Mouse (Mus musculus) thymus, postnatal 36 days (tissue): Measurements from ENCODE around the gene Ilkap.

Experiments
- DNase-seq, 2 experiments: peaks; one replicate each; pipeline ENCODE4 v3.0.0; 2022; ENCODE audit warnings: mixed read lengths in 2 of 2

Gene Ilkap

DNA sequence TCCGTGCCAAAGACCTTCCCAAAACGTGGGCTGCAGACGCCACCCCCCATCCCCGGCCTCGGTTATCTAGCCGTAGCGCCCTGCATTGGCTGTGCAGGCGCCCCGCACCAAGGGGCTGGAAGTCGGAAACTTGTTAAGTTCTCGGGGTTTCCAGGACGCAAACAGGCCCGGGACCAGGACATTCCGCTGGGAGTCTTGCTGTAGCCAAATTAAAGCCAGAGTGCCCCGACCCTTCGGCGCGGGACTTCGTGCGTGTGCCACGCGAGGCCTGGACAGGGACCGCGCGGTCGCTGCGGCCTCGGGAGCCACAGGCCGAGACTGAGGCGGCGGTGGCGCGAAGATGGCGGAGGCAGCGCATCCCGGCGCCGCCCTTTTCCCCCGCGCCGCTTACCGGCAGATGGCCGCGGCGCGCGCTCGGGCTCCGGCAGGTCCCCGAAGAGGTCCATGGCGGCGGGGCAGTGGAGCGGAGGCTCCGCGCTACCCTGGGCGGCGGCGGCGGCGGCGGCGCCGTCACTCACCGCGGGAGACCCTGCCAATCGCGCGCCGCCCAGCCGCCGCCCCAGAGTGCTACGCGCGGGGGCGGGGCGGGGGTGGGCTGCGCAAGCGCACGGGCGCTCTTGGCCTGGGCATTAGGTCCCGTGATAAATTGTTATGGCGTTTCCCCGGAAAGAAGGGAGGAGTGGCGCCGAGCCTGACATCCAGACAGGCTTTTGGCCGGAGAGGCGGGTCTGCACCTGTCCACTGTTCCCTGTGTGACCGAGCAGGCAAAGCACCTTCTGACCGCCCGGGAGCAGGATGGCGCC lies at the start of gene Ilkap:
TSS of gene Ilkap (minus strand) at position 556 of the 803 bp plus-strand sequence.
- DNase-seq: peak; percentile 73 to 83

DNA sequence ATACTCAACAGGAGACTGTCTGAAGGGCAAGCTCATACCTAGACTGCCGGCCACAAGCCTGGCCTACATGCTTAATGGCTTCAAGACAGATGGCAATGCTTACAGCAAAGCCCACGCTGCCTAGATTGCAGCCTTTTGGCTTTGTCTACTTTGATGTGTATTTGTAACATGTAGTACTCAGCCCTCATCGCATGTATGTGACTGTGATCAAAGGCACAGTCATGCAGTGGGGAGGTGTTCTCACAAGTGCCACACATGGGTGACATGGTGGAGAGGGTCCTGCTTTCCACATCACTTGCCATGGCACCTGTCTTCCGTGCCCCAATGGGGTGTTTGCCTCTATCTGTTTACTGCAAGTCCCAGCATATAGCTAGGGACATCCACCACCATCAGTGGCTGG lies 47.9 kb upstream of the Ilkap start:
- no peak for DNase-seq

GRCm38 (mm10) chr1:91446060-91446459 lies 47.4 kb upstream of the Ilkap start:
- no peak for DNase-seq

- DNase-seq: no peak
These were observed 46.5 kb upstream of the Ilkap start for GRCm38 (mm10) chr1:91444841-91445830.

DNA sequence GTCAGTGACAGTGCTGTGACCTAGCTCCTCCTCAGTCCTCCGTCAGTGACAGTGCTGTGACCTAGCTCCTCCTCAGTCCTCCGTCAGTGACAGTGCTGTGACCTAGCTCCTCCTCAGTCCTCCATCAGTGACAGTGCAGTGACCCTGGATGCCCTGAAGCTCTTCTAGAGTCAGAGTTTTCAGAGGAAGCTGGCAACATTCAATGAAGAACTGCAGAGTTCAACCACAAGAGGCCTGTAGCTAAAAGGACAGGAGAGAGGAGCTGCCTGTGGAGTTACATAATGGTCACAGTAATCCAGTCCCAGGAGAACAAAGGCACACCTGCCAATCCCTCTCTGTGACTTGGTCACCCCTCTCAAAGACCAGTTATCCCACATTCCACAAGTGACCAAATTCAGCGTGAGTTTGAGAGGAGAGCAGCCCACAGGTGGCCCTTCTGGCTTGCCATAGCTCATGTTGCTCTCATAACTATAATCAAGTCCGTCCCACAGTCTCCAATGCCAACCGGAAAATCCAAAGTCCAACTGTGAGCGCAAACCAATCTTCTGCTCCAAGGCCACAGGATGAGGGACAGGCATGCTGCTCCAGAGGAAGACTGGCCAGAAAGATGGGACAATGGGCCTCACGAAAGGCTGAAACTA lies 43.9 kb upstream of the Ilkap start:
- no peak for DNase-seq

DNA sequence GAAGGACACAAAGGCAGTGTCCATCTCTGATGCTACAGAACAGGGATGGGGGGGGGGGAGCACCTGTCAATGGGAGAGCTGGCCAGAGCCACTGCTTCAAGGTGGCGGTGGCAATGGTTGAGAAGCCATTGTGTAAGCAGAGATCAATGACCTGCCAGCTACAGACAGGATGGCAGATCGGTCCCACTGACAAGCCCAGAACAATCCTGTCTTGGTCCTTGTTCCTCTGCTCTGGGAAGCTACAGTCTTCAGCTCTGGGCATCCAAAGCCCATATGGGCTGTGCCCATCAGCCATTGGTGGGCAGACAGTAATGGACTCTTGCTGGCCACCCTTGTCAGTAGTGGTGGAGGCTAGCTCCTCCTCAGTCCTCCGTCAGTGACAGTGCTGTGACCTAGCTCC lies 43.2 kb upstream of the Ilkap start:
- no peak for DNase-seq

GRCm38 (mm10) chr1:91439776-91440175 lies 41.2 kb upstream of the Ilkap start:
- no peak for DNase-seq

DNA sequence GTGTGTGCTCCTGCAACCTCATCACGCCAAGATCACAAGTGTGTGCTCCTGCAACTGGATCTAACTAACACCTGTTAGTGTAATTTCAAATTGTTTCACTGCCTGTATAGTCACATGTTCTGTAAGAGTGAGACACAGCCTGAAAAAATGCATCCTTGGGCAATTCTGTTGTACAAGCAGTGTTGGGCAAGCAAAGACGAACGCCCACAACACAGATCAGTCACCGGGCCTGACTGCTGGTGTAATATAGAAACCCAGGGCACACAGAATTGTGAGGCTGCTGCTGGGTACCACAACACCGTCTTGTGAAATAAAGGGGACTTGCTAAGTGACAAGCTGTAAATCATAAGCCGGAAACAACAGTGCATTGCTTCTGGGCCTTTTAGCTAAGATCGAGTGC lies 39.0 kb upstream of the Ilkap start:
- no peak for DNase-seq

DNA sequence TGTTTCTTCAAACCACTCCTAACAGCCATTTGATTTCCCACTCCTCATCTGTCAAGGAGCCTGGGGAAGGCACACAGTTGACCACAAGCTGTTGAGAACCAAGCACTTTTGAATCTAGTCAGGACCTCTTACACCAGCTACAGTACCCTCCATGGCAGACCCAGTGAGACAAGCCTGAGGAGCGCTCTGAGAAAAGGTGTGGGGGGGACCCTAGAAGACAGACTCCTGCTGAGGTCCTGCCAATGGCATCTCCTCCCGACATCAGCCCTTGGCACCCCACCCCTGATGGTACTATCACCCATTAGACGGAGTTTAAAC lies 38.4 kb upstream of the Ilkap start:
- DNase-seq: no peak

GRCm38 (mm10) chr1:91436380-91437082 lies 37.9 kb upstream of the Ilkap start:
- no peak for DNase-seq

GRCm38 (mm10) chr1:91435606-91436130 lies 37.1 kb upstream of the Ilkap start:
- DNase-seq: no peak

DNA sequence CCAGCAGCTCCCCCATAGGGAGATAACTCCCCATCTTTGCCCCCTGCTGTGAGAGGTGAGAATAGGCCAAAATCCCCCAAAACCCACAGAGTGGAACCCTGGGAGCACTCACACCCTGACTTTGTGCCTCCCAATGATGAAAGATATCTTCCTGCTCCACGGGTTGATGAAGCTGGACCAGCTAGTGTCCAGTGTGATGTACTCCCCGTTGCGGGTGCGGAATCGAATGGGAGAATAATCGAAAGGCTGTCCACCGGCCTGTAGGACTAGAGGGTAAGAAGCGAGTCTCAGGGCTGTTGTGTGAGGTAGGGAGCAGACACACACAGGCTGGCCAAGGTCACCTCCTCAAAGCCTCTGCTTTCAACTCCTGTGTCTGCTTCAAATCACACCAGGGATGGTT lies 36.3 kb upstream of the Ilkap start:
- DNase-seq: no peak

- DNase-seq: no peak
These were observed 32.1 kb upstream of the Ilkap start for GRCm38 (mm10) chr1:91430761-91431160.

DNA sequence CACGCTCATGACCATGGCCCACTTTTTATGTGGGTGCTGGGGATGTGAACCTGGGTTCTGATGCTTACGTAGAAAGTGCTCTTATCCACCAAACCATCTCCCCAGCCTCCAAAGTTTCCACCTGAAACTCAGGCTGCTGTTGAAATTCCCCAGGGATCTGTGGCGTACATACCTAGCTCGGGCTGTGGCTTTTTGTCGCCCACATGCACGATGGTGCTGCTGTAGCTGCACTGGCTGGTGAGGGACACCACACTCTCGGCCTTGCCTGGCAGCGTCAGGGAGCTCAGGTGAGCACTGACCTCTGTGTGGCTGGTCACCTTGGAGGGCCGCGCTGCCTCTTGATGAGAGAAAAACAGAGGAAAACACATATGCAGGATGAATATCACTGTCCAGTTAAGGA lies 30.6 kb upstream of the Ilkap start:
- DNase-seq: no peak

- DNase-seq: peak; percentile 75 to 79
These were observed 30.0 kb upstream of the Ilkap start for GRCm38 (mm10) chr1:91428614-91429013.

DNA sequence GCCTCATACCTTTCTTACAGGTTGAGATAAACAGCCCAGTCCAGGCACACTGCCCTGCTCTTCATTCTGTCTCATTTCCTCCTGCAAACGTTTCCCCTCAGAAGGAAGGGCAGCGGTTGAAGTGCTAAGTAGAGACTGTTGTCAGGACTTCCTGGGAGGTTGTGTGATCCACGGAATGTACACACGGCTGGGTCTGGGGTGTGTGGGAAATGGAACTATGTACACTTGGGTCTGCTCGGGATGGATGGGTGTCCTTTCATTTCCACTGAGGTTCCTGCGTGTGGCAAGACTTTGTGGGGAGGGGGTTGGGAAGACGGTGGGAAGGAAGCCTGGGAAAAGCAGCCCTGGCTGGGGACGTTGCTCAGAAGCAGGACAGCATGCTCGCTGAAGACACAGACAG lies 27.8 kb upstream of the Ilkap start:
- DNase-seq: no peak

GRCm38 (mm10) chr1:91420601-91421065 lies 22.0 kb upstream of the Ilkap start:
- DNase-seq: no peak

- no peak for DNase-seq
These were observed 21.4 kb upstream of the Ilkap start for GRCm38 (mm10) chr1:91419862-91420600.

DNA sequence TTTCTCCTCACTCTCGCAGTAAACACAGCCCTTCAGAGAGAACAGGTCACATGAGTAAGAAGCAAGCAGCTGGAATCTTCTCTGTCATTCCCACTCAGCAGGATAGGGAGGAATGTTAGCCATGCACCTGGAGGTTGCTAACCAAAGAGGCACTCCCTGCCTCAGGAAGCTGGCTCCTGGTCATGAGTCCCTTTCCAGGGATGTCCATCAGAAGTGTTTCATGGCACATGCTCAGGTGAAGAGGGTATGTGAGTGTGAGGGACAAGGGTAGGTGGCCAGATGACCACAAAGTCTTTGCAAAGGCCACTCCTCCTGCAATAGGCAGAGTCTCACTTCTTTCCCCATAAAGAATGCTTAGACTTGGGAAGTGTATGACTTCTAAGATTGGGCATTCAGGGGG lies 19.4 kb upstream of the Ilkap start:
- DNase-seq: no peak

DNA sequence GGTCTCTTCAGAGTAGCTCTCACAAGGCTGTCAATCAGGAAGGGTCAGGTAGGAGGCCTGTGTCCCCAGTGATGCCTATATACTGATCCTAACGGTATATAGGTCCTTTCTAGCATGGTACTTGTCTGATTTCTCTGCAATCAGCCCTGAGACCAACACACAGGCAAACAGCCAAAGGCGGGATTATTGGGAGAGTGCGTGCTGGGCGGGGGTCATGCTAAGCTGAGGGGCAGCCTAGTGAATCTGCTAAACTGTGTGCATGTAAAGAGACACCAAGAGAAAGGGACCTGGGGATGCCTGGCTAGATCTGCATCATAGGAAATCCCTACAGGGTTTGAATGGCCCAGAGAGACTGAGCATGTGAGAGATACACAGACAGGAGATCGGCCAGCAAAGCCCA lies 16.7 kb upstream of the Ilkap start:
- DNase-seq: no peak

GRCm38 (mm10) chr1:91414903-91415302 lies 16.3 kb upstream of the Ilkap start:
- DNase-seq: no peak
